Mouse (Mus musculus): ENCODE measurements around the gene Gm10644. TPM values are rescaled to one million over a fixed set of nuclear protein-coding genes. Genes with fewer than 3 reads are reported as not detected.

Gm10644 gene
- polyA plus RNA-seq, 1 experiment from 2014 or later, result 0.42 TPM

DNA sequence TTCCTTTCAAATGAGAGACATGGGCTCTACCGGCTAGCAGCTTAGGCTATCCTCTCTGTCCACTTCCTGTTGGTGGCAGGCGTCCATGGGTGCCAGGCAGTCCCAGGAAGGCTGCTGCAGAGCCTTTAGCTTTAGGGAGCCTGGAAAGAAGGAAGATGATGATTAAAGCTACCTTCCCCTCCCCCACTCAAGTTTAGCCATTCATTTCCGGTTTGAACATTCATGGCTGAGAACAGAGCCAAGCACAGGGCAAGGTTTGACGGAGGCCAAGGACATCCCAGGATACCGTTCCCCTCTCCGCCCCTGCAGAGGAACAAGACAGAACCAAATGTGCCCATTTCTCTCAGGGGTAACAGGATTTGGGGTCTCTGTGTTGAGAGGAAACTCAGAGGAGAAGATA, 22.6 kb upstream of the Gm10644 start:
- peak overlapping the region; percentile 16; the same call in 1 of the 2 replicates for H3K4me2 ChIP-seq
- H3K36me3 ChIP-seq, result peaks cover 19% of the 10 kb centered on the region
- H3K27ac ChIP-seq, result 0 out of 2 replicates have a peak overlapping the region, but pooled peaks have one; percentile 31
- H3K9me3 ChIP-seq, result no peaks in the 10 kb centered on the region
- H3K9ac ChIP-seq, result no peak overlapping the region
- H3K4me3 ChIP-seq (replicated peaks), result no peak overlapping the region
- peaks cover 35% of the 10 kb centered on the region for H3K4me1 ChIP-seq
- no peaks in the 10 kb centered on the region for H3K27me3 ChIP-seq (replicated peaks)
- 46% methylated on average over 6 of the region's 6 CpGs for WGBS
- ATAC-seq (ENCODE audit: insufficient read depth, low FRiP score, low read depth), result no peak

DNA sequence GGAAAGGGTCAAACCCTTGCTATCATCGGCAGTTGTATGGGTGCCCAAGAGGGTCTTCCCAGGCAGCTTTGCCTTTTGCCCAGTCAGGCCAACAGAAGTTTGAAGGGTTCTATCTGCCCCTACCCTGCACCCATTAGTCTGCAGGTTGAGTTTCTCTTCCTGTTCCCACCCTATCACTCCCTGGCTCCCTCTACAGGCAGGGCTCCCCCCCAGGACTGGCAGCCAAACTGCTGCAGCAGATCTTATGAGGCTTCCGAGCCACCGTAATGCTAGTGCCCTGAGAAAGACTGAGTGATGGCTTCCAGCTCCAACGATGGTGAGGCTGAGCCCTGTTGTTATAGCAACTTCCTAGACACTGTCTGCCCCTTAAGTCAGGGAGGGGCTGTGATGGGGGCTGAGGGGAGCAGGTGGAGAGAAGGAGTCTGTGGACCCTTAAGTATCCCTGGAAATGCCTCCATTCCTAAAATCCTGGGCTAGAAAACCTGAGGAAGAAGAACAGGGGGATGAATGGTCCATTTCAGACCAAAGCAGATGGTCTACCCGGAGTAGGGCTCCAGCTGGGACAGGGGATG, 21.9 kb upstream of the Gm10644 start:
- H3K27me3 ChIP-seq (replicated peaks), result no peaks in the 10 kb centered on the region
- peaks cover 37% of the 10 kb centered on the region for H3K4me1 ChIP-seq
- H3K4me3 ChIP-seq (replicated peaks), result no peak overlapping the region
- no peak overlapping the region for H3K9ac ChIP-seq
- 77% methylated on average over 5 of the region's 5 CpGs for WGBS
- H3K9me3 ChIP-seq, result no peaks in the 10 kb centered on the region
- ATAC-seq (ENCODE audit: insufficient read depth, low FRiP score, low read depth), result no peak
- H3K36me3 ChIP-seq, result peaks cover 17% of the 10 kb centered on the region
- no peak overlapping the region for H3K4me2 ChIP-seq
- no peak overlapping the region for H3K27ac ChIP-seq

DNA sequence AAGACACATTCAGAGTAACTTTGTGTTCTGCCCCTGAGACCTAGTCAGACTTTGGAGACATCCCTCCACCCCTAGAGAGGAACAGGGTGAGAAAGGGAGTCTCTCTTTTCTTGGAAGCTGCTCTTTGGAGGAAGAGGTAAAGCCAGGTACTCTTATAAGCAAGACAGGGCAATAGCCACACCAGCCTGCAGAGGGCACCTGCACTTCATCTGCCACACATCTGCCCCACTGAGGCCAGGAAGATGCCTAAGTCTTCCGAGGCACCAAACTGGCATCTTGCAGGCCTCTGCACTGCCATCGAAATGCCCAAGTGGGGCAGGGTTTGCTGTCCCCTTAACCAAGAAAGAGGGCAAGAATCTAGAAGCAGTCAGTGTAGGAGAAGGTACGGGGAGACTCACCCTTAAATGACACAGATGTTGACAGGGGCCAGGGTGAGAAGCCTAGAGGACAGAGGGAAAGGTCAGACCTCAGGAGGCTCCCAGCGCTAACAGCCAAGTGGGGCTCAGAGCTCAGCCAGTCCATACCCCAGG, 21.2 kb upstream of the Gm10644 start:
- Histone ChIP-seq H3K4me2 (no peak overlapping the region), H3K9ac (no peak overlapping the region), H3K36me3 (peaks cover 10% of the 10 kb centered on the region), H3K27me3 (replicated peaks) (no peaks in the 10 kb centered on the region), H3K9me3 (no peaks in the 10 kb centered on the region), H3K4me1 (peaks cover 41% of the 10 kb centered on the region), H3K4me3 (replicated peaks) (no peak overlapping the region), H3K27ac (no peak overlapping the region)
- ATAC-seq (ENCODE audit: insufficient read depth, low FRiP score, low read depth), result no peak
- WGBS, result 80% methylated on average over 4 of the region's 4 CpGs

DNA sequence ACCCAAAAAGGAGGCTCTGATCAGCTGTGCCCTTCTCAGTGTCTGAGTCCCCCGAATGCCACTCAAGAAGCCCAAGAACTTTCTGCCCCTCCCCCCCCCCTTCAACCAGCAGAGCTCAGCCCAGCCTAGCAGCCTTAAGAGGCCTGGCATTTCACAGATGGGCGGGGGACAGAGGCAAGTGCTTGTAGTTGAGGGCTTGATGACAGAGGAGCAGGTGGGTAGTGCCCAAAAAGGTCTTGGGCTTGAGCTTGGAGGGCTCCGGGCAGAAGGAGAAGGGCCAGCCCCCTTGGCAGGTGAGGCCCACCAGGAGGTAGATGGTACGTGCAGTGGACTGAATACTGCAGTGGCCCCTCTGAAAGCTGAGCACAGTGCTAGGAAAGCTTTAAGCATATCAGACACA, 19.5 kb upstream of the Gm10644 start:
- 0 out of 2 replicates have a peak, but pooled peaks cover 11% of the 10 kb centered on the region for H3K36me3 ChIP-seq
- H3K9ac ChIP-seq, result no peak overlapping the region
- no peaks in the 10 kb centered on the region for H3K27me3 ChIP-seq (replicated peaks)
- 84% methylated on average over 4 of the region's 4 CpGs for whole genome bisulfite sequencing
- H3K4me2 ChIP-seq, result no peak overlapping the region
- no peak overlapping the region for H3K27ac ChIP-seq
- H3K4me1 ChIP-seq, result peaks cover 41% of the 10 kb centered on the region
- ATAC-seq (ENCODE audit: insufficient read depth, low FRiP score, low read depth), result no peak
- no peaks in the 10 kb centered on the region for H3K9me3 ChIP-seq
- peak overlapping the region; percentile 80; the same call in 1 of the 2 replicates for H3K4me3 ChIP-seq (replicated peaks)

DNA sequence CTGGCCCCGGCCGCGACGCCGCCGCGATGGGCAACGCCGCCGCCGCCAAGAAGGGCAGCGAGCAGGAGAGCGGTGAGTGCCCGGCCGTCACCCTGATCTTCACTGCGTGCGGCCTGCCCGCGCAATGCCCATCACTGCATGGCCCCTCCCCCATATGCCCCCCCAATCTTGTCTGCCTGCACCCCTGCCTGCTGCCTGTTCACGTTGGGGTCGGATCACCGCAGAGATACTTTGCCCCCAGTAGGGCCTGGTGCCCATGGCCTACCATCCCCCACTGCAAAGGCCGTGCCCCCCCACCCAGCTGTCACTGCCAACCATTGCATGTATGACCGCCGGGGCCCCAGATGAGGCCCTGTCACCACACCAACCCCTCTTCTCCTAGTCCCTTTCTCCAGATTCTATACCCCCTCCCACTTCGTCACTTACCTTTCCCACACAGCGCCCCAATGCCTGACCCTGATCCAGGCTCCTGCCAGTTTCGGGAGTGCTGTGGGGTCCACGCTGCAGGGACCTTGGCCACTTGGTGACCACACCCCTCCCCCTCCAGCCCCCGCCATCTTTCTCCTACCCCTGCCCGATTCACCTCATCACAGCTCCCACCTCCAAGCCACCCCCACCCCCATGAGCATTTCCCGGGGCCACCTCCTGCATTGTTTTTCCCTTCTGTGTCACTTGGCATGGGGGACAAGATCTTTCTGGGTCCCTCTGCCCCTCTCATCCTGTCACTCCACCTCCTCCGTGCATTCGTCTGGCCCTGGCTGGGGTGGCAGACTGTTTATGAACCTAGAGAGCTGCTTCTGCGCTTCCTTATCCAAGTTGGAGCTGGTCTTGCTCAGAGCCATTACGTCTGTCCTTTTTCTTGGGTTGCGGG, 18.4 kb upstream of the Gm10644 start:
- H3K4me3 ChIP-seq (replicated peaks), result peak overlapping the region; percentile 80
- WGBS, result 2% methylated on average over 37 of the region's 37 CpGs
- H3K4me2 ChIP-seq, result peak overlapping the region; percentile 94
- H3K9me3 ChIP-seq, result no peaks in the 10 kb centered on the region
- peak overlapping the region; percentile 35 for H3K27ac ChIP-seq
- H3K36me3 ChIP-seq, result 0 out of 2 replicates have a peak, but pooled peaks cover 11% of the 10 kb centered on the region
- peaks cover 40% of the 10 kb centered on the region for H3K4me1 ChIP-seq
- ATAC-seq (ENCODE audit: insufficient read depth, low FRiP score, low read depth), result no peak
- H3K27me3 ChIP-seq (replicated peaks), result no peaks in the 10 kb centered on the region
- peak overlapping the region; percentile 86 for H3K9ac ChIP-seq

DNA sequence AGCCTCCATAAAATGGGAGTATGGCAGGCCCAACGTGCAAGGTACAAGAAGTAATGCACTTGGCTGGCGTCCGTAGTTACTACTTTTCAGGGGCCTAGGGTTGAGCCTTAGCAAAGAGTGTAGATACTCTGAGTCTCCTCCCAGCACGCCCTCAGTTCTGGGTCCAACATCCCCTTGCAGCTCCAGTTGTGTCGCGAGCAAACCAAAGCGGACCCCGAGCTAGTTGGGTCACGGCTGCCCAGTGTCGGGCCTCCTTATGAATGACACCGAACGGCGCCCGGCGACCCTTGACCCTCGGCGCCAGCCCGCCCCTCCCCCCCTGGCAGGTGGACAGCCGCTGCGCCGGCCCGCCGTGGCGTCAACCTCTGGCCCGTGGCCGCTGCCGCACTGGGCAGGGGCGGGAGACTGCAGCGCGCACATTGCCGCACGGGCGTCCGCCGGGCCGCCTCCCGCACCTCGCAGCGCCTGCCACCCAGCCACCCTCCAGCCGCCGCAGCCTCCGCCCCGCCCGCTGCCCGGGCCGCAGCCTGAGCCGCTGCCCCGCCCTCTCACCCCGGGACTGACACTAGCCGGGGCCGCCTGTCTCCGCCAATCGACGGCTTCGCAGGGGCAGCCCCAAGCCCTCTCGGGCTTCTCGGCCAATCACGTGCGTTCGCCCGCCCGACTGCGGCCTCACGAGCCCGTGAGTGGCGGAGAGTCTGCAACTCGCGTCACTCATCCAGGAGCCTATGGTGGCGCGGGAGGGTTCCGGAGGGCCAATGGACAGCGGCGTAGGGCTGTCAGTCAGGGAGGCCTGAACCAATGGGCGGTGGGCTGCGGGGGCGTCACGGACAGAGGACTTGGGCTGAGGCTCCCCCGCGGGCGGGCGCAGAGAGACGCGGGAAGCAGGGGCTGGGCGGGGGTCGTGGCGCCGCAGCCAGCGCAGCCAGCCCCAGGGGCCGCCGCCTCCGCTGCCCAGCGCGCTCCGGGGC, 17.4 kb upstream of the Gm10644 start, which contains the start of gene Prkaca:
Prkaca (plus strand) TSS at position 844 of the 971 bp plus-strand sequence.
- peak within 1 kb of the TSS; percentile 80 for H3K4me3 ChIP-seq (replicated peaks)
- H3K4me1 ChIP-seq, result peaks cover 30% of the 10 kb centered on the region
- WGBS, result under 1% methylated on average over 60 of the region's 94 CpGs
- H3K36me3 ChIP-seq, result peaks cover 10% of the 10 kb centered on the region; the same call in 1 of the 2 replicates
- no peaks in the 10 kb centered on the region for H3K27me3 ChIP-seq (replicated peaks)
- H3K4me2 ChIP-seq, result peak within 1 kb of the TSS; percentile 94
- H3K9ac ChIP-seq, result peak within 1 kb of the TSS; percentile 86
- no peaks in the 10 kb centered on the region for H3K9me3 ChIP-seq
- peak; percentile 100 for ATAC-seq (ENCODE audit: insufficient read depth, low FRiP score, low read depth)
- peak within 1 kb of the TSS; percentile 57 for H3K27ac ChIP-seq

DNA sequence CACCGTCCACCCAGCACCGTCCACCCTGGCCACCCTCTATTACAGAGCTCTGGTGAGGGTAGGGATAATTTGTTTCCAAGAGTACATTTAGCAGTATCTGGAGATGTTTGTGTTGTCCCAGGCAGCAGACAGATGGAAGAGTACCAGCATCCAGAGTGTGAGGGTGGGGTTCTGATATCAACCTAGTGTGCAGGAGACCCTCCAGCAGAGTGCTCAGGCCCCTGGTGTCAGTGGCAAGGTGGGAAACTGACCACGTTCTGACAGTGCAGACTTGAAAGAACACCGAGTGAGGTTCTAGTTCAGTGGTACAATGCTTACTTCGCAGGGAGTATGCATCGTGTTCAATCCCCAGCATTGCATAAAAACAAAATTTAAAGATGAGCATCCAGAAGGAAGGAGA, 16.7 kb upstream of the Gm10644 start:
- H3K9me3 ChIP-seq, result no peaks in the 10 kb centered on the region
- peaks cover 10% of the 10 kb centered on the region; the same call in 1 of the 2 replicates for H3K36me3 ChIP-seq
- H3K4me2 ChIP-seq, result peak overlapping the region; percentile 81
- no peaks in the 10 kb centered on the region for H3K27me3 ChIP-seq (replicated peaks)
- 0 out of 2 replicates have a peak overlapping the region, but pooled peaks have one; percentile 57 for H3K27ac ChIP-seq
- peak overlapping the region; percentile 40; the same call in 1 of the 2 replicates for H3K9ac ChIP-seq
- H3K4me1 ChIP-seq, result peaks cover 23% of the 10 kb centered on the region
- ATAC-seq (ENCODE audit: insufficient read depth, low FRiP score, low read depth), result no peak
- peak overlapping the region; percentile 80; the same call in 1 of the 2 replicates for H3K4me3 ChIP-seq (replicated peaks)
- WGBS, result 76% methylated on average over 6 of the region's 6 CpGs

DNA sequence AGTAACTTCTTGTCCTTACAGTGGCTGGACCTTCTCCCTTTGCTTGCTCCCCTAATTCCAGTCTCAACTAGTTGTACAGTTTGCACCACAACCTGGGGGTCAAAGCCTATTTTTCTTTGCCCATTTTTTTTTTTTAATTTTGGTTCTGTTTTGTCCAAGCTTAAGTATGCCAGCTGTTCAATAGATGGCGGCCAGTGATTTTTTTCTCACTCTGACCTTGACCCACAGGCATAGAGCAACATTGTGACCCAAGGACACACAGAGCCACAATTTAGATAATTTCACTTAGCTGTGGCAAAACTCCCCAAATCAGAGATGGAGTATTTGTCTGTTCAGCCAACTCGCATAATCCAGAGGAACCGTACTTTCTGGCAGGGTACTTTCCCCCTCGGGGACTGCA, 16.1 kb upstream of the Gm10644 start:
- H3K9ac ChIP-seq, result no peak overlapping the region
- H3K4me2 ChIP-seq, result no peak overlapping the region
- no peak overlapping the region for H3K27ac ChIP-seq
- peaks cover 18% of the 10 kb centered on the region for H3K4me1 ChIP-seq
- WGBS, result 83% methylated on average over 4 of the region's 4 CpGs
- peaks cover 10% of the 10 kb centered on the region; the same call in 1 of the 2 replicates for H3K36me3 ChIP-seq
- H3K9me3 ChIP-seq, result no peaks in the 10 kb centered on the region
- H3K4me3 ChIP-seq (replicated peaks), result no peak overlapping the region
- H3K27me3 ChIP-seq (replicated peaks), result no peaks in the 10 kb centered on the region
- no peak for ATAC-seq (ENCODE audit: insufficient read depth, low FRiP score, low read depth)

DNA sequence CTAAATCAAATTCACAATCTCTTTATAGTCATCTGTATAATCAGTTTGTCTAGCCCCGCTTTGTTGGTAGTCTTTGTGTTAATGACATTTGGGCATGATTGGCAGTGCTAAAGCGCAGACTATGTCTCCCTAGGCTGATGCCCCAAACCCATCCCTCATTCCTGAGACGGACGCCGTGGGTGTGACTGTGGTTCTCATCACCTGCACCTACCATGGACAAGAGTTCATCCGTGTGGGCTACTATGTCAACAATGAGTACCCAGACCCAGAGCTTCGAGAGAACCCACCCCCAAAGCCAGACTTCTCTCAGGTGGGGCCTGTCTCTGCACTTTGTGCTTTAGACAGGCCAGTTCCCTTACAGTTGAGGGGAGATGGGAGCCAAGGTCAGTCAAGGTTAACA, 12.7 kb upstream of the Gm10644 start:
- no peak overlapping the region for H3K4me3 ChIP-seq (replicated peaks)
- no peak overlapping the region for H3K27ac ChIP-seq
- no peak for ATAC-seq (ENCODE audit: insufficient read depth, low FRiP score, low read depth)
- H3K4me1 ChIP-seq, result peaks cover 6% of the 10 kb centered on the region; the same call in 1 of the 2 replicates
- WGBS, result 88% methylated on average over 7 of the region's 7 CpGs
- no peaks in the 10 kb centered on the region for H3K27me3 ChIP-seq (replicated peaks)
- H3K9ac ChIP-seq, result no peak overlapping the region
- peaks cover 10% of the 10 kb centered on the region; the same call in 1 of the 2 replicates for H3K36me3 ChIP-seq
- H3K9me3 ChIP-seq, result no peaks in the 10 kb centered on the region
- H3K4me2 ChIP-seq, result no peak overlapping the region

DNA sequence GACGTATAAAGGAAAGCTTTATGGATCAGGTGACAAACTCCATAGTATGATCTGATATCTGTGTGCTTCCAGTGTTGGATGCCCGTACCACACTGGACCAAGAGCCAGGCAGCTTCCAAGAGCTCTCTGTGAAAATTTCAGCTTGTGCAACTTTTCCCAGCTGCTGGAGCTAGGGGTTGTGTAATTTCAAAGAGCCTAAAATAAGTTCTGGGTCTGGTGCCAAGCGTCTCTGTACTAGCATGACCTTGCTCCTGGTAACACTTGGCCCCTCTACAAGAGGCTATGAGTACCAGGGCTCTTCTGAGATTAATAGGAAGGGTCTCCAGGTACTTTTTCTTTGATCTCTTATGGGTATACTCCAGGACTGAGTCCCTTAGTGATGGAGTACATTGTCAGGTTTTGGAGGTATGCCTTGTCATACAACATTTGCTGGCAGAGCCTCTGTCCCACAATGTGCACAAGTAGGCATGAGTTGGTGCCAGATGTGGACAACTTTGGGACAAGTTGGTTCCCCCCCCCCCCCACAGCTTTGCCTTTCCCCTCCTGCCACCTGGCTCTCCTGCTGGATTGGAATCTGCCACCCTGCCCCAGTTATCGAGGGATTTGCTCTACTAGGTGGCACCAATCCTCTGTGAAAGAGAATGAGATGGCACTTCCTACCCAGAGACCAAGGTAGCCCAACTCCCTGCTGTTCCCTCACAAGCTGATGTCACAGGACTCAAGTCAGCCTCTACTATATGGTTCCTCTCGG, 9.2 kb upstream of the Gm10644 start:
- Histone ChIP-seq H3K9ac (no peak overlapping the region), H3K4me2 (no peak overlapping the region), H3K27me3 (replicated peaks) (no peaks in the 10 kb centered on the region), H3K4me3 (replicated peaks) (no peak overlapping the region), H3K36me3 (peaks cover 6% of the 10 kb centered on the region; the same call in 1 of the 2 replicates), H3K4me1 (no peaks in the 10 kb centered on the region), H3K27ac (no peak overlapping the region), H3K9me3 (no peaks in the 10 kb centered on the region)
- 86% methylated on average over 5 of the region's 5 CpGs for WGBS
- ATAC-seq (ENCODE audit: insufficient read depth, low FRiP score, low read depth), result no peak
